Mouse (Mus musculus): ENCODE measurements at regions not wholly inside any gene's neighbourhood (a gene's known extent, or its start where the extent isn't known, plus 50 kb on each side); places are given as distances from the start of the nearest gene placed in this dataset.

DNA sequence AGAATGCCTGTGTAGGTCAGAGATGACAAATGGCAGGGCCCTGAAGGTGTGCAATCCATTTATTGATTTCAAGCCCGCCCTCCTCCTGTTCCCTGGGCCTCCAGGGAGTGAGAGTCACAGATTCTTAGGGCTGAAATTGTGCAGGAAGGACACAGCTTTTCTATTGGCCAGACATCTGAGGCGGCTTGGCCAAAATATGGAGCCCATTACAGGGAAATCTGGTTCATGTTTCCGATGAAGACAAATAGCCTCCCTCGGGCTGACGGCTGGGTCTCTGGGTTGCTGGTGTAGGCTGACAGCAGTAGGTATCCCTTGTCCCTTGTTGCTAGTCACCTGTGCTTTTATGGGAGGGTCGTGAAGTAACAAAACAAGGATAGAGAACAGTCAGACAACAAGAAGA is 413.2 kb downstream of the Tshz3 start:
- no peak for TF ChIP-seq CTCF (IDR thresholded peaks at IDR 0.05; ENCODE audit: control insufficient read depth, insufficient read depth, insufficient read length)
- no peak for TF ChIP-seq MYOD1 (IDR thresholded peaks at IDR 0.05; ENCODE audit: control insufficient read depth, insufficient read length, low read depth)
- TF ChIP-seq MAX (IDR thresholded peaks at IDR 0.05), result no peak
- no peak for TF ChIP-seq USF1 (IDR thresholded peaks at IDR 0.05; ENCODE audit: low read depth)
- no peak for TF ChIP-seq MYOG (IDR thresholded peaks at IDR 0.05; ENCODE audit: control insufficient read depth, extremely low read depth, insufficient read length)
- no peak for TF ChIP-seq FOSL1 (IDR thresholded peaks at IDR 0.05; ENCODE audit: insufficient read depth, low read length, poor library complexity, severe bottlenecking)
- TF ChIP-seq CEBPB (IDR thresholded peaks at IDR 0.05; ENCODE audit: low read depth), result no peak
